Comparison of ENCODE assay signal across 8 mouse cellular contexts in the genomic region with DNA sequence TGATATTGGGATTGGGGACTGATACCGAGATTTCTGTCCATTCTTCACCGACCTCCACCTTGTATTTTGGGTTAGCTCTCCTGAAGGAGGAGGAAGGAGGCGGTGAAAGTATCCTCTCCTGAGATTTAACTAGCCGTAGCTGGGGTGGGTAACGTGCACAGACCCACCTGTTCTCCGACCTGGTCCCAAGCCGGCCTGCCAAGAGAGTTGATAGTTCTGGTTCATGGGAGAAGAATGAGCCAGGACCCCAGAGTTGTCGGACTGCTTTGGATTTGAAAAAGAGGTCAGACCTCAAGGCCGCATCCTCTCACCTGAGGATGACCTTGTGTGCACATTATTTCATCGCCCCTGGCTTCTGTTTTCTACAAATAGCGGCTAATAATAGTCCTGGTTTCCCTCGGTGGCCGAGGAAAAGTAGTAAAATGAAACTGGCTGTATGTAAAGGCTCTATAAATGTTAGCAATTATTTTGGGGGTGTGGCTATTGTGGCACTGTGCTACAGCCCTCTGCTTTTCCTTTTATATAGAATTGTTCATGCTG. TPM values are rescaled to one million over a fixed set of nuclear protein-coding genes. Genes with fewer than 3 reads are reported as not detected.
DNase-seq lines count a peak whose midpoint lies in the region; ATAC-seq and TF ChIP-seq lines count a peak whose summit lies in the region.

No protein-coding gene starts in this region.

- peak overlapping the region; percentile 97 for H3K27ac ChIP-seq in gastrocnemius, adult 2 months
- peak overlapping the region; percentile 81 for H3K27ac ChIP-seq in cortical plate, adult 2 months (ENCODE audit: insufficient read depth, low read length)
- H3K27ac ChIP-seq in hindbrain, embryonic 14.5 days: peak overlapping the region; percentile 98
- peak overlapping the region; percentile 98 for H3K27ac ChIP-seq in liver, postnatal 0 days (ENCODE audit: low read depth)

- peak overlapping the region; percentile 82 for H3K9ac ChIP-seq in hindbrain, embryonic 14.5 days
- H3K9ac ChIP-seq in liver, postnatal 0 days (replicated peaks): peak overlapping the region; percentile 86

- no peak for TF ChIP-seq CTCF in gastrocnemius, adult 2 months (IDR thresholded peaks at IDR 0.05)
- no peak for TF ChIP-seq CTCF in cortical plate, adult 2 months (IDR thresholded peaks at IDR 0.05; ENCODE audit: extremely low read depth, insufficient read depth, low read length)
- no peak for TF ChIP-seq CTCF in liver, postnatal 0 days (IDR thresholded peaks at IDR 0.05; ENCODE audit: low read depth)

- WGBS in hindbrain, embryonic 14.5 days: 0% methylated on average over 13 of the region's 13 CpGs
- 1% methylated on average over 13 of the region's 13 CpGs for WGBS in liver, postnatal 0 days (ENCODE audit: insufficient replicate concordance)

- ATAC-seq in hindbrain, embryonic 14.5 days (ENCODE audit: low FRiP score): no peak
- no peak for ATAC-seq in liver, postnatal 0 days
- ATAC-seq in megakaryocyte progenitor cell, adult 5-6 weeks (replicated peaks; ENCODE audit: poor library complexity): no peak

- DNase-seq in gastrocnemius, adult 2 months: peak; percentile 30
- DNase-seq in gastrocnemius, adult 8-10 months (ENCODE audit: low spot score in 2 of 2): no peak
- peak; percentile 16 for DNase-seq in CD4-positive helper T cell, adult 2 months (ENCODE audit: low read depth, low spot score)
- peak; percentile 26 for DNase-seq in hindbrain, embryonic 14.5 days (ENCODE audit: low spot score)
- peak; percentile 27 for DNase-seq in liver, postnatal 0 days
- peak; percentile 5 to 17 for DNase-seq in thymus, postnatal 36 days

- H3K4me1 ChIP-seq in cortical plate, adult 2 months (ENCODE audit: control insufficient read depth, insufficient read depth, low read length): peaks cover 6% of the 10 kb centered on the region
- peaks cover 38% of the 10 kb centered on the region for H3K4me1 ChIP-seq in hindbrain, embryonic 14.5 days (replicated peaks; ENCODE audit: control insufficient read depth, insufficient read depth, low read length)
- H3K4me1 ChIP-seq in liver, postnatal 0 days (ENCODE audit: insufficient read depth): peaks cover 22% of the 10 kb centered on the region

- intact Hi-C loops in gastrocnemius, adult 2 months (cut with DNase I): loop anchor here (1.0 to 10.0 kb wide), 5 partner anchors 62 to 1479 kb away; a partner anchor contains a TSS

- peaks cover 4% of the 10 kb centered on the region for H3K36me3 ChIP-seq in hindbrain, embryonic 14.5 days (replicated peaks; ENCODE audit: control insufficient read depth, insufficient read depth)
- H3K36me3 ChIP-seq in liver, postnatal 0 days (replicated peaks; ENCODE audit: insufficient read depth, low read length): 0 out of 2 replicates have a peak, but pooled peaks cover 5% of the 10 kb centered on the region

- no peaks in the 10 kb centered on the region for H3K27me3 ChIP-seq in hindbrain, embryonic 14.5 days (ENCODE audit: control insufficient read depth, insufficient read depth, low read length)
- H3K27me3 ChIP-seq in liver, postnatal 0 days (ENCODE audit: insufficient read depth, low read length): no peaks in the 10 kb centered on the region

- H3K4me3 ChIP-seq in gastrocnemius, adult 2 months: peak overlapping the region; percentile 85
- H3K4me3 ChIP-seq in cortical plate, adult 2 months (ENCODE audit: insufficient read depth, low read length): peak overlapping the region; percentile 63
- peak overlapping the region; percentile 57 for H3K4me3 ChIP-seq in hindbrain, embryonic 14.5 days (replicated peaks; ENCODE audit: low read length)
- peak overlapping the region; percentile 90 for H3K4me3 ChIP-seq in liver, postnatal 0 days (ENCODE audit: low read depth, low read length)

- TF ChIP-seq POLR2A in cortical plate, adult 2 months (IDR thresholded peaks at IDR 0.05; ENCODE audit: extremely low read depth, insufficient read depth, low read length): no peak

- no peaks in the 10 kb centered on the region for H3K9me3 ChIP-seq in hindbrain, embryonic 14.5 days (ENCODE audit: control insufficient read depth, low read length)
- H3K9me3 ChIP-seq in liver, postnatal 0 days (ENCODE audit: low read length): no peaks in the 10 kb centered on the region

- TF ChIP-seq EP300 in liver, postnatal 0 days (IDR thresholded peaks at IDR 0.05; ENCODE audit: low read depth): no peak

- H3K4me2 ChIP-seq in hindbrain, embryonic 14.5 days (replicated peaks): peak overlapping the region; percentile 72
- peak overlapping the region; percentile 85 for H3K4me2 ChIP-seq in liver, postnatal 0 days (ENCODE audit: low read depth, low read length)

RNA-seq across cellular contexts. Expression of a gene that starts 1.0 kb away (rescaled TPM):
- total RNA-seq in gastrocnemius, adult 2 months (2021): 100 to 1,000 TPM in 1 of 2 experiments, 10 to 100 TPM in 1; 98.3 to 116 TPM
- total RNA-seq in gastrocnemius, adult 8-10 months (2022): 100 to 1,000 TPM in 1 of 4 experiments, 10 to 100 TPM in 3; 79.4 to 102 (median 85.5) TPM
- 596 and 603 TPM in 2 replicates for polyA plus RNA-seq in cortical plate, adult 2 months (2012; rRNA removed)
- polyA plus RNA-seq in hindbrain, embryonic 14.5 days (2014; fragmentation: Nextera tagmentation; extraction: Ambion mirVana): 794 and 843 TPM in 2 replicates
- 63.8 and 65.8 TPM in 2 replicates for polyA plus RNA-seq in liver, postnatal 0 days (2015; fragmentation: Nextera tagmentation; extraction: Ambion mirVana)
- 284 and 300 TPM in 2 replicates for total RNA-seq in megakaryocyte progenitor cell, adult 5-6 weeks (2015)
- 151 and 154 TPM in 2 replicates for total RNA-seq in megakaryocyte progenitor cell, adult 5-6 weeks (2017)

RNA-seq across cellular contexts. Expression of a gene that starts 26.6 kb away (rescaled TPM):
- total RNA-seq in gastrocnemius, adult 2 months (2021): not detected
- not detected for total RNA-seq in gastrocnemius, adult 8-10 months (2022)
- polyA plus RNA-seq in cortical plate, adult 2 months (2012; rRNA removed): not detected in 2 replicates
- polyA plus RNA-seq in hindbrain, embryonic 14.5 days (2014; fragmentation: Nextera tagmentation; extraction: Ambion mirVana): not detected in 2 replicates
- not detected in 2 replicates for polyA plus RNA-seq in liver, postnatal 0 days (2015; fragmentation: Nextera tagmentation; extraction: Ambion mirVana)
- total RNA-seq in megakaryocyte progenitor cell, adult 5-6 weeks (2015): not detected in 2 replicates
- total RNA-seq in megakaryocyte progenitor cell, adult 5-6 weeks (2017): not detected in 2 replicates

RNA-seq across cellular contexts. Expression of a gene that starts 41.2 kb away (rescaled TPM):
- total RNA-seq in gastrocnemius, adult 2 months (2021): not detected
- not detected for total RNA-seq in gastrocnemius, adult 8-10 months (2022)
- not detected in 2 replicates for polyA plus RNA-seq in cortical plate, adult 2 months (2012; rRNA removed)
- polyA plus RNA-seq in hindbrain, embryonic 14.5 days (2014; fragmentation: Nextera tagmentation; extraction: Ambion mirVana): not detected in 2 replicates
- not detected in 2 replicates for polyA plus RNA-seq in liver, postnatal 0 days (2015; fragmentation: Nextera tagmentation; extraction: Ambion mirVana)
- total RNA-seq in megakaryocyte progenitor cell, adult 5-6 weeks (2015): not detected in 2 replicates
- not detected in 2 replicates for total RNA-seq in megakaryocyte progenitor cell, adult 5-6 weeks (2017)

RNA-seq across cellular contexts. Expression of a gene that starts 50.2 kb away (rescaled TPM):
- not detected for total RNA-seq in gastrocnemius, adult 2 months (2021)
- not detected for total RNA-seq in gastrocnemius, adult 8-10 months (2022)
- not detected in 2 replicates for polyA plus RNA-seq in cortical plate, adult 2 months (2012; rRNA removed)
- polyA plus RNA-seq in hindbrain, embryonic 14.5 days (2014; fragmentation: Nextera tagmentation; extraction: Ambion mirVana): not detected in 2 replicates
- not detected in 2 replicates for polyA plus RNA-seq in liver, postnatal 0 days (2015; fragmentation: Nextera tagmentation; extraction: Ambion mirVana)
- not detected in 2 replicates for total RNA-seq in megakaryocyte progenitor cell, adult 5-6 weeks (2015)
- not detected in 2 replicates for total RNA-seq in megakaryocyte progenitor cell, adult 5-6 weeks (2017)

Comparison
In these comparisons a context has a peak if more than half of its experiments do, and no peak if none do; other contexts are left out.
1. DNase-seq: peak in gastrocnemius, adult 2 months (single experiment), CD4-positive helper T cell, adult 2 months (single experiment), hindbrain, embryonic 14.5 days (single experiment), liver, postnatal 0 days (single experiment) and thymus, postnatal 36 days (2 of 2); none in gastrocnemius, adult 8-10 months (0 of 2).
2. Peak in every context shown above with its lines, with median percentiles within 50 percentile points of each other: H3K27ac ChIP-seq and H3K4me3 ChIP-seq.